Mouse (Mus musculus) testis, adult 2 months (tissue): ENCODE results near the gene Gm3250.
"Not testable (repeated sequence)": the region's sequence is repeated elsewhere in the genome, so short reads cannot be mapped to it uniquely, and the experiment has no call there.

Source experiments
- CTCF ChIP-seq: fragments of 200-500 bp; IDR thresholded peaks from 2 replicates; pipeline ENCODE4 v1.5.1; 2012; ENCODE audit warnings: low read depth, mild to moderate bottlenecking, inconsistent platforms, low read length, moderate library complexity; ENCODE audit not compliant: control insufficient read depth, insufficient read depth, insufficient replicate concordance
- POLR2A ChIP-seq: fragments of 200-500 bp; IDR thresholded peaks from 2 replicates; pipeline ENCODE4 v1.6.1; 2012; ENCODE audit warnings: low read depth, mild to moderate bottlenecking, inconsistent platforms, low read length, moderate library complexity; ENCODE audit not compliant: control insufficient read depth

DNA sequence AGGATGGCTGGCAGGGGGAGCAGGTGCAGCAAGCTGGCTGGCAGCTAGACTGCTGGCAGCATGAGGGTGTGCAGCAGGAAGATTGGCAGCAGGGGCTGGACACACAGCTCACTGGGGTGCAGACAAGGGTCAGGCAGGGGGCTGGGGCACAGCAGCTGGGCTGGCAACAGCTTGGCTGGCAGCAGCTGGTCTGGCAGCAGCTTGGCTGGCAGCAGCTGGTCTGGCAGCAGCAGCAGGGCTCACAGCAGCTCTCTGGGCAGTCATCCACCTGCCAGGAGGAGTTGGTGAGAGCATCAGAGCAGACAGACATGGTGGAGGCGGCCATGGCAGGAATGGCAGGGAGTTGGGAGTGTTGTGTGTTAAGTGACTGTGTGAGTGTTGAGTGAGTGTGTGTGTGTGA is 5.5 kb upstream of the Gm3250 start, which contains the start of gene Gm7137:
- not testable (repeated sequence) for TF ChIP-seq CTCF, POLR2A
